Mouse (Mus musculus) heart, postnatal 10 days (tissue): ENCODE measurements at regions not wholly inside any gene's neighbourhood (a gene's known extent, or its start where the extent isn't known, plus 50 kb on each side); places are given as distances from the start of the nearest gene placed in this dataset.

Experiments used
- DNase-seq, 2 experiments: peaks; one replicate each; pipeline ENCODE4 v3.0.0; 2021
- intact Hi-C: fragments of 180-260 bp; cut with DNase I; formaldehyde crosslinking; loops from one replicate; pipeline ENCODE4 v1.15.1; 2025

DNA sequence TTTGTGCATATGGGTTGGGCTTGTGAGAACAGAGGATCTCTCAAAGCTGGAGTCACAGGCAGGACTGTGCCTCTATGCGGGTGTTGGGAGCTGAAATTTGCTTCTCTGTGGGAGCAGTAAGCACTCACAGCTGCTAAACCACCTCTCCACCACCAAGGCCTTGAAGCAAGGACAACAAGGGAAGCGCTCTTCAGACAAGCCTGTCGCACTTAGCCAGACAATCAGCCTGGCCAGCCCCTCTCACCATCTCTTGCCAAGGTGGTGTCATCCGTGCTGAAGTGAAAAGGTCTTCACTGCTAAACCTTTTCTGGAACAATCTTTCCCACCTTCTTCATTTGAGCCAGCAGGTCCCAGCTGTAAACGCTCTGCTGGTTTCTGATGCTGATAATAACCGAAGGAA lies 390.7 kb upstream of the Adgrl2 start:
- intact Hi-C loops: no loop called here
- DNase-seq: no peak

DNA sequence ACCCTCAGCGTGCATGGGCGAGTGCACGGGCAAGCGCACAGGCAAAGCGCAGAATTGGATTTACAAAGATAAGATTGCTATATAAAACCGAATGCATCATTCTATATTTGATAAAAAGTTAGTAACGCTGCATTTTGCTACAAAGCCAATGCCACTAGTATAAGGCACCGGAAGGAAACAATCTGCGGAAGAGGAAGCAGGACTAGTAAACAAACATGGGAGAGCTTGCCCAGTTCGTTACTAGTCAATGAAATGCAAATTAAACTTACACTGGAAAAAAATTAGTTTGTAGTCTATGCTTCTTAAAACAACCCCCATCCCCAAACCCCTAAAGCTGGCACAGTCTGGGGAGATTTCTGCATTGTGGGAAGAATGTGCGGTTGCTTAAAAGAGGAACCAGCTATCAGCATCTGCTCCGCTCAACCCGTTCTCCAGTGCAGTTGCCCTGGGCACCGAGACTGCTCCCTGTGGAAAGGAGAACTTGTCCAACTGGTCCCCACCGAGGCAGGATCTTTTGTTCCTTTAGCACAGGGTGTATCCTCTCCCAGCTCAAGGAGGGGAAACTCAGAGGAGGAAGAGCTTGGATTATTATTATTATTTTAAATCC lies 389.6 kb upstream of the Adgrl2 start:
- intact Hi-C loops: no loop called here

DNA sequence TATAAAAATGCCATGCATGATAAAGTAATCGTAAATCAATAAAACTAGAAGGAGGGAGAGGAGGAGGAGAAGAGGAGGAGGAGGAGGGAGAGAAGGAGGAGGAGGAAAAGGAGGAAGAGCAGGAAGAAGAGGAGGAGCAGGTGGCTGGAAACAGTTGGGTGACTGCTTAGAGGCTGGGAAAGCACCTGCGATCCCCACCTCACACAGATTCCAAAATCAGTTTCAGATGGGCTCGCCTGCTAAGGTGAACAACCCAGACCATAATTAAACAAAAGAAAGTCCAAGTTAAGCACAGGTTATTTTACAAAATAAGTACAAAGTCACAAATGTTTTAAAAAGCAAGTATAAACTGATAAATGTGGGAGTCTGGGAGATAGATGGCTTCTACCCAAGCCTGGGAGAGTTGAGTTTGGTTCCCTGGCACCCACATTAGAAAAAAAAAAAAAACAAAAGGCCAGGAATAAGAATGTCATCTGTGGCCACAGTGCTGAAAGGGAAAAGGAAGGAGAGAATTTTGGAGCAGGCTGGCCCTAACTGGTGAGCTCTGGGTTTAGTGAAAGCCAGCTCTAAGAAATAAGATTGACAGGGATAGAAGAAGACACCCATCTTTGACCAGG lies 389.0 kb upstream of the Adgrl2 start:
- intact Hi-C loops: no loop called here

More for the DNA sequence above, 389.6 kb upstream of the Adgrl2 start:
- no peak for DNase-seq

DNA sequence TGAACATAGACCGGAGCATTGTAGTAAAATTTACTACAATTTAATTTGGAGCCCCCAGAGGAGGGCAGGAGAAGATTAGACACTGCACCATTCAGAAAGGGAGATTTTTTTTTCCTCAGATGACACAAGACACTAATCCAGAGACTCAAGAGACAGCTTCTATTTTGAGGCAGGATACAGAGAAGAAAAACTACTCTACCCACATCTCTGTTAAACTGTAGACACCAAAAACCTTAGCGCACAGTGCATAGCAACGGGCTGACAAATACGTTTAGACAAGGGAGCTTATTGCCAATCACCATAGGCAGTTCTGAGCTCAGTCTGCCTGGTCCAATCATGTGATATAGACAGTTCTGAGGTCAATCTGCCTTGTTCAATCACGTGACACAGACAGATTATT lies 381.1 kb upstream of the Adgrl2 start:
- no peak for DNase-seq
- intact Hi-C loops: no loop called here

More for the DNA sequence above, 389.0 kb upstream of the Adgrl2 start:
- DNase-seq: no peak

DNA sequence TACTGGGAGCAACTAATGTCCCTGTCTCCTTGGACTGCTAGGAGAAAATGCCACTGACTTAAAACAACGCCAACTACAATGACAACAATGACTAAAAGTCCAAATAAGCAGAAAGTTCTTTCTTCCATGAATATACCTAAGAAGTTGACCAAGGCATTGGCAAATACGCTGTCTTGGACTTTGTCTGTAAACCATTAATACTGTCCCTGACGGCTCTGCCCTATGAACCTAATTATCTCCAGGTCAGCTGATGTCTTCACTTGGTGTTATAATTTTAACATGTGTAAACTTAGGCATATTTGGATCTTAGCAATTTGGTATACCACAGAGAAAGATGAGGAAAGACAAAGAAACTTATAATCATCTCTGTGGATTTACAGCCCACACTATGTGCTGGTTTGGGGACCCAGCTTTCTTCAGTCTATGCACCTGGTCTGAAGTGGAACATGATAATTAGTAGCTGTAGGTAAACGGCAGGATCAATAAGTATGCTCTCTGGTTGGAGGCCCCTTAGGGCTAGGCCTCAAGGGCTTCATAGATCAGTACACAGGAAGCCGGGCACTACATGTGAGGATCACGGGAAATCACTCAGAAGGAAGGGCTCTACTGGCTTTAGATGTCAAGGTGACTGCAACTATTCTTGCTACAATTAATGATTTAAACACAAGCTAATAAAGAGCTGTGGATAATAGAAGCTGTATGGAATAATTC lies 380.3 kb upstream of the Adgrl2 start:
- no peak for DNase-seq
- intact Hi-C loops: no loop called here

DNA sequence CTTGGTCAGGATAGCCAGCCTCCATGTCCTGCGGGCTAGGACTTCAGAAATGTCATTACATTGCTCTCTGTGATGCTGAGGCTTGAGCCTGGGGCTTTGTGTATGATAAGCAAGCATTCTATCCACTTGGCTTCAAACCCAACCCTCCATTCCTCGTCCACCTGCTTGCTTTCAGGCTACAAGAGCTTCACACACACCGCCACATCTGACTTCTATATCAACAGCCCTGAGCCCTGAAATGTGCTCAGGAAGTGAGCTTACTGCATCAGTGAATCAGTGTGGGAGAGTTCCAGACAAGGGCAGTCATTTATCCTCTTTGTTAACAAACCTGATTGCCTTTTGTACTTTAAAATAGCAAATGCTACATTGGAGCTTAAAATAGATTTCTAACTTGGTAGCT lies 377.5 kb upstream of the Adgrl2 start:
- intact Hi-C loops: no loop called here

DNA sequence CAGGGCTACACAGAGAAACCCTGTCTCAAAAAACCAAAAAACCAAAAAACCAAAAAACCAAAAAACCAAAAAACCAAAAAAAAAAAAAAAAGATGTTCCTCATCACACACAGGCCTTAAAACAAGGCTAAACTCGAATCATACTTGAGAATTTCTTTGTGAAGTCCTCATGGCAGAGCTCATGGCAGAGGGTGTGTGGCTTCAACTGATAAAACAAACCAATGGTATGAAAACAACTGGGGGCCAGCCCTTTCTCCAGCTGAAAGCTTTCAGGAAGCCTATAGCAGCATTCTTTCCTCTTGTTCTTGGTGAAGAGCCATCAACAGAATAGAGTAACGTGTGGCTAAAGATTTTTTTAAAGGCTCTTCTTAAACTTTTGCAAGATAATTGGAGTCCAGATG lies 369.8 kb upstream of the Adgrl2 start:
- DNase-seq: no peak
- intact Hi-C loops: no loop called here

More for the DNA sequence above, 377.5 kb upstream of the Adgrl2 start:
- no peak for DNase-seq

DNA sequence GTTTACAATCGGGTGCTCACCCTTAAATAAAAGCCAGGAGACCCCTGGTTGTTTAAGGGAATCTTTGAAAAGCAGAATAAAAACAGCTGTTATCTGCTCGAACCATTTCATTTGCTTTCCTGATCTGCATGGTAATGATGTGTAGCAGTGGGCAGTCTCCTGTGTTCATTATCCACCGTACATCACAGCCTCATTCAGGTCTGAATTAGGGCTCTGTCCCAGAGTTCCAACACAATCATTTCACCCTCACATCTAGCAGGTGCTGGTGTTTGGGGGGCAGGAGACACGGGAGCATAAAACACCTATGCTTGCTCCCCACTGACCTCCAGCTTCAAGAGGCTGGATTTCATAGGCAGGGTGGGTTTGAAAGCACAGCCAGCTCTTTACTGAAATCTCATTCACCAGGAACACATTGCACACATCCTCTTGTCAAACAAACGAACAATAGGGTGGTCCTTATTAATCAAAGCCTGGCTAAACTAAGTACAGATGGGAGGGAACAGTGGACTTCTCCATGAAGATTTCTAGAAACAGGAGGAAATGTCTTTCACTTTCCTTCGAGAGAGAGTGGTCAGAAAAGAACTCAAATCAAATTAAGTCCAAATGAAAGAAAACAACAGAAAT lies 368.3 kb upstream of the Adgrl2 start:
- no peak for DNase-seq
- intact Hi-C loops: no loop called here

DNA sequence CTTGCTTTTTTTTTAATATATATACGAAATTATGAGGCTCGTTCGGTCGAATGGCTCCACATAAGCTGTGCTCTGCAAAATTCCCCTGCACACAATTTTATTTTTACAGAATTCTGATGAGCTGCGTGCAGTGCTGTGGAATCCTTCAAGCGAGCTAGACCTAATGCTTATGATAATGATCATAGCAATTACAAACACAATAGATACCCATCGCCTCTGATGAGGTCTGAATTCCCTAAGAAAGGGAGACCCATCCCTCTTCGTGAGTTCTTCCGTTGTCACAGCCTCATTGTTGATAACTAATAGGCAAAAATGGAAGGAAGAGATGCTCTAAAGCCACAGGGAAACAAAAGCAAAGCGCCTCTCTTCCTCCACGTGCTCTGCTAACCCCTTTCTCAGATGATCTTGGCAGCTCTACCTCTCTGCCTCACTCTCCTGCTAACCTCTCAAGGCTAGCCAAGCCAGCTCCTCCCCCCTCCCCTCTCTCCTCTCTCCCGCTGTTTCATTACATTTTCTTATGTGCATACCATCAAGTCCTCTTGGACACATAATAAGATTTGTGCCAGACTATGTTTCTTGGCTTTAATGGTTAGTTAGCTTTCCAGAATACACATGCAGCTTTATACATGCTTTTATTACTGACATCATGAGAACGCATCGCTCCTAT lies 367.7 kb upstream of the Adgrl2 start:
- intact Hi-C loops: no loop called here
- DNase-seq: no peak

DNA sequence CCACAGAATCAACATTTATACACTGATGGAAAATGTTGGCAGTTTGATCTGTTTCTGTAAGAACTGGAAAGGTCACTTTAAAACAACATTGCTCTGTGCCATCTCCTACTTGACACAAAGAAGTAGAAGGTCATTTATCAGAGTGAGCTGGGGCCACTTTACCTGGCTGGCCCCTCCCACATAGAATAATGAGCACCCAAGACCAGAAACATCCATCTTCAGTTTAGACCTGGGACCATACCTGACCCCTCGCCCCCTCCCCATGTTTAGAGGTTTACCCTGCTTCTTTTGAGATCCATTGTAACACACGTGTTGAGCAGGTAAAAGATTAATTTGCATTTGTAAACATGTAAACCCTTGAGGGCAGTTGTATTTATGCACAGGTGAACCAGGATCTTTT lies 366.8 kb upstream of the Adgrl2 start:
- no peak for DNase-seq
- intact Hi-C loops: no loop called here

DNA sequence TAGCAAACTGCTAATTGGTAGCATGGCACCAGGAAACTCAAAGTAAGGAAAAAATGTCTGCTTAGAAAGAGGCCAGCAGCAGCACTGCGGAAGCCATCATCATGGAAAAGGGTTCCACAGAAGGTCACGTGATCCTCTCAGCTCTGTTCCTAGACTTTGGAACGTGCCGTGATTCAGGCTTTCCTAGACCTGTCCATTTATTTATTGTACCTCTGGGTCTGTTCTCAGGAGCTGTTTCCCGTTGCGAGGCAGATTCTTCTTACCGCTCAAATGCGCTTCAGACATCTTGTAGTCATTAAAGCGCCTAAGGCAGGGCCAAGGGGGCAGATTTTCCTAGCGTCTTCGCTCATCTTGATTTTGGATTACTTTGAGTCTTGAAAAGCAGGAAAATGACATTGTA lies 365.0 kb upstream of the Adgrl2 start:
- intact Hi-C loops: loop anchor here (2.0 kb wide), 1 partner anchor 89 kb away; no protein-coding TSS in a partner anchor

DNA sequence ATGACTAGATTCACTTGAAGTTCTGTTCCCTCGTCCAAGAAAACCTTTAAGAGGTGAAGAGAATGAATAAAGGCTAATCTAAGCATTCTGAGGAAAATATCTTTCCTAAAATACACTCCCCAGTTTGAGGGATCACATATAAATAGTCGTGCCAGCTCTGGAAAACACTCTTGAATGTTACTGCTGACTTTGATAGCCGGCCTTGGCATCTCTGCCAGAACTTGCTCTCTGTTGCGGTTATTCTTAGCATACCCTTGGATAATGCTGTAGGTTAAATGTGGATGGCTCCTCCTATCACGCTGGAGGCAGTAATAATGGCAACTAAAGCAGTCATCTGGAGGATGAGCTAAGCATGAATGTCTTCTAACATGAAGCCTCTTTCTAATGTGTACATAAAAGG lies 363.6 kb upstream of the Adgrl2 start:
- DNase-seq: peak; percentile 68 to 73

More for the DNA sequence above, 365.0 kb upstream of the Adgrl2 start:
- no peak for DNase-seq

DNA sequence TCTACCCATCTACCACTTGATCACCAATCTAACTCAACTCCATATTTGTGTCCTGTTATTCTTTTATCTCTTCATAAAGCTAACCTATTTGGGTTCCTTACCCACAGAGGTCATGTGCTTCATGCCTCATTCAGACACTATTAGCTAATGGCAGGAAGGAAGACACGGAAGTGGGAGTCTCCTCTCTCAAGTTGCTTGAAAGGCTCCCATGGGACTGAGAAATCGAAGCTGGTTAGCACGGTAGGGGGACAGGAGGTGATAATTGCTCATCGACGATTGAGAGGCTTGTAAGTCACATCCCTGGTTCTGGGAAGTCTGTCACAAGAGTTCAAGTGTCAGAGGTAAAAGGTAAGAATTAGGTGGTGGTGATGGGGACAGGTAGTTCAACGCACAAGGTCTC lies 362.2 kb upstream of the Adgrl2 start:
- no peak for DNase-seq
- intact Hi-C loops: no loop called here

More for the DNA sequence above, 363.6 kb upstream of the Adgrl2 start:
- intact Hi-C loops: loop anchor here (2.0 kb wide), 1 partner anchor 91 kb away; no protein-coding TSS in a partner anchor

DNA sequence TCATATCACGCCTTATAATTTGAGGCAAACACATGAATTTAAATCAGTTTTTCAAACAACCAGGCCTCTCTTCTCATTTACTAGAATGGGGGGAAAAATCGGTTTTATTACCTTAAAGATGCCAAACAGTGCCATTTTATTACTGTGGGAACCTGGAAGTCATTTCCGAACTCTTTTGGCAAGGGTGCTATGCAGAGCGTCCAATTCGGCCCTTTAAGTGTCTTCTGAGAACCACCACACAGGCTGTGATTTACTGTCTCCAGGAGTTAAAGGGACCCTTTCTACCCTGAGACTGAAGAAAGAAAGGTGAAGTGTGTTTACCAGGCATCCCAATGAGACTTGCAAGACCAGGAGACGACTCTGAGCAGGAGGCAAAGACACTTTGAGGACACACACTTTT lies 359.4 kb upstream of the Adgrl2 start:
- DNase-seq: no peak
- intact Hi-C loops: loop anchor here (1.0 to 5.0 kb wide), 5 partner anchors 19 to 359 kb away; partner anchors contain the start of gene Adgrl2

DNA sequence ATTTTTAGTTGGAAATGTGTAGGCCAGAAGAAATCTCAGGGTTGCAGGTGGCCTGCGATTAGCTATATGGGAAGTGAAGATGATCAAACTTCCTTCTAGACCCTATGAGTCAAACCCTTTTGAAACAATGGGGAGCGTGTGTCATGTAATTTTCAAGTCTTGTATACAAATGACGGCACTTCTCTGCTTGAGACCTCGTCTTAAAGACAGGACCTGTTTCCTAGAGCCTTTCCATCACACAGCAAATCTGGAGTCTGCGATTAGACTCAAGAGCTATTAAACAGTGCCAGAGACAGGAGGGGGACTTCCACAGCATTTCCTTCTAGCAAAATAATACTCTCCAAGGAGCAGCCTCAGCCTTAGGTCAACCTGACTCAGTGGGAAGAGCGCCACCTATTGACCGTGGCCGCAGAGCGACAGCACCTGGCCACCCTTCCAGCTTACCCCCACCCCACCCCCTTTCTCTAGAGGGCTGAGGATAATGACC lies 358.9 kb upstream of the Adgrl2 start:
- peak; percentile 74 to 81 for DNase-seq
- intact Hi-C loops: loop anchor here (1.0 to 5.0 kb wide), 5 partner anchors 18 to 359 kb away; partner anchors contain the start of gene Adgrl2

DNA sequence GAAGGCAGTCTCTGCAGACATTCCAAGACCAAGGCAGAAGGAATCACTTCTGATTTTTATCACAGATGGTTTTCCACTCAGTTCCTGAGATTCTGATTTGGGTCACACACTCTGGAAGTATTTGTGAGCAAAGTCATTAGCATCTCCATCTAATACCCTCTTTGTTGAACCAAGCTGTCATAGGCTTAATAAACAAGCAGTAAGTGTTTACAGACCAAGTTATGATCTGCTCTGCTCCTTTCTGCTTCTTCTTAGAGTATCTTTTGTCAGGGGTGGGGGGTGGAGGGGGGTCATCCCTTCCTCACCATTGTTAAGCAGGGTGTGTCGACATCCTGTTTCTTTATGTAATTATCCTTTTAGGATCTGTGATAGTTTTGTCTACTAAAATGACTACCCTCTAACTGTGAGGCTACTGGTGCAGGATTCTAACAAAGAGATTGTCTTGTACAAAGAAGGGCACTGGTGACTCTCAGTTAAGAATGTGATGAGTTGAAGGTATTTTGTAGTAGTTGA lies 358.2 kb upstream of the Adgrl2 start:
- no peak for DNase-seq
- intact Hi-C loops: loop anchor here (2.0 to 5.0 kb wide), 4 partner anchors 18 to 131 kb away; no protein-coding TSS in a partner anchor

DNA sequence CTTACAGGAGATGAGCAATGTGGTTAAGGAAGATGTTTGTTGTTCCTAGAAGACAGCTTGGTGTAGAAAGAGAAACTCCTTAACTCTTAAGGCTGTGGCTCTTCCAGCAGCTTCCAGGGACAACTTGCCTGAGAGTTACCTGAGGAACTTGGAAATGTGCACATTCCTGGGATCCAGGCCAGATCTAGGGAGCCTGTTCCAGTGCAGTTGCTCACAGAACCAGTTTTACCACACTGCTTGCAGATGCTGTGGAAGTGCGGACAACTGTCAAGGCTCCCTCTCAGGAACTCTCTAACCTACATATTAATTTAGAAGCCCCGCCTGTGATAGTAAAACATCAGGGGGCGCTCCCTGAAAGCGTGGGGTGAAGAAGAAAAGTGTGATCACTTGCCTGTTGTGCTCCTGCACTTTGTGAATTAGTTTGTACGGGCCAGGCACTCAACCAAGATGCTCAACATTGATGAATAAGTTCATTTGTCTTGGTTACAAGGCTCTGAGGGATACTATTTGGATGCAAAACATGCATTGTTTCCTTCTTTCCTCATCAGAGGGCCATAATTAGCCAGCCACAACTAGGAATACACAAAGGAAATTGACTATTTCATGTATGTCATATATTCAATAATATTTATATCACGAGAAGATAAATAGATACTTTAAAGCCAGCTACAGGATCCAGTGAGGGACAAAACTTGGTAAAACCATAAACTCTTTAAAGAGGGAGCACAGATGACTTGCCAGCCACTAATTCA lies 357.1 kb upstream of the Adgrl2 start:
- intact Hi-C loops: loop anchor here (5.0 kb wide), 1 partner anchor 130 kb away; no protein-coding TSS in a partner anchor
- DNase-seq: no peak

DNA sequence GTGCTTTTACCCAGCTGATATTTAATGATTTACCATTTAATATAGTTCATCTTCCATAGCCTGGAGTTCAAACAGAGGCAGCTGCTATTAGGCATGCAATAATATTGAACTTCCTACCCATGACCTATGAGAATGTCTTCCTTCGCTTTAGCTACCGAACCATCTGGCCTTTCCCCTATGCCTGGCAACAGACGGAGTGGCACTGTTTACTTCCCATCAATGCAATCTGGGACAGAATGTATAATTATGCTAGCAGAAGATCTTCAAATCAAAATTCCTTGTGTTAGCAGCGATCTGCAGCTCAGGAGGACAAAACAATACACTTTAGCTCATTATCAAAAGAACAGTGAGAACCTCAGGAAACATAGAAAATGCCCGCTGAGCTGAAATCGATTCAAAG lies 352.2 kb upstream of the Adgrl2 start:
- no peak for DNase-seq
- intact Hi-C loops: no loop called here

DNA sequence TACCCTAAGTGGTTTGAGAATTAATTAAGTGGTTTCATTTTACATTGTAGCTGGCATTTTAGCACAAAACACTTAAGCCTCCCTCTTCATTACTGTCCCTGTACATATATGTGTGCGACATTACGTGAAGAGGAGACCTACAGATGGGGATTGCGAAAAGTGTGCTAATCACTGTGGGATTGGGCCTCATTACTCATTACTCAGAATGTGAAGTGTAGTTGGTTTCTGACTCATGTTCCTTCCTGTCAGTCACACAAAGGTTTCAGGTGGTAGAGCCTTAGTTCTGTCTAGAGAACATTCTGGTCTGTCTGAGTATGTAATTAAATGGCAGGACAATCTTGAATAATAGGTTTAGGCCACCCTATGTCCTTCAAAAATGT lies 349.0 kb upstream of the Adgrl2 start:
- intact Hi-C loops: no loop called here
- no peak for DNase-seq
